Mouse (Mus musculus): ENCODE results near the gene Patl1.

GRCm38 (mm10) chr19:11957396-11957795 is 45.2 kb downstream of the Patl1 start:
- TF ChIP-seq CTCF (conservative IDR thresholded peaks at IDR 0.05; ENCODE audit: insufficient read depth, insufficient read length, low read depth, low read length) (no peak), POLR2A (IDR thresholded peaks at IDR 0.05; ENCODE audit: low read depth, low read length) (no peak)
